Mouse (Mus musculus) midbrain, embryonic 11.5 days (tissue): Measurements from ENCODE around the gene Zfp84. TPM values are rescaled to one million over a fixed set of nuclear protein-coding genes. Genes with fewer than 3 reads are reported as not detected.

ENCODE experiments used
- ATAC-seq: fragments of 200-750 bp; cut with Nextera tagmentation; 2 replicates; pipeline ENCODE4 v1.8.0; 2017; ENCODE audit warnings: moderate TSS enrichment, moderate library complexity; ENCODE audit not compliant: low FRiP score
- DNase-seq: peaks from one replicate; pipeline ENCODE4 v3.0.0; 2015; ENCODE audit warnings: low spot score; ENCODE audit errors: missing footprints
- H3K27ac ChIP-seq: fragments of 300-500 bp; sonication (generic); 2 replicates; pipeline ENCODE4 v1.5.1; 2014; ENCODE audit warnings: low read depth, low read length
- H3K27me3 ChIP-seq: fragments of 300-500 bp; sonication (generic); 2 replicates; pipeline ENCODE4 v1.6.1; 2014; ENCODE audit warnings: mild to moderate bottlenecking, low read length, moderate library complexity, mixed read lengths; ENCODE audit not compliant: control insufficient read depth, insufficient read depth
- H3K36me3 ChIP-seq: fragments of 300-500 bp; sonication (generic); 2 replicates; pipeline ENCODE4 v1.6.1; 2014; ENCODE audit warnings: mild to moderate bottlenecking, low read length, moderate library complexity, mixed read lengths; ENCODE audit not compliant: control insufficient read depth, insufficient read depth
- H3K4me1 ChIP-seq: fragments of 300-500 bp; sonication (generic); 2 replicates; pipeline ENCODE4 v1.6.1; 2014; ENCODE audit warnings: low read length; ENCODE audit not compliant: control insufficient read depth, insufficient read depth
- H3K4me2 ChIP-seq: fragments of 300-500 bp; sonication (generic); 2 replicates; pipeline ENCODE4 v1.6.1; 2014; ENCODE audit warnings: mild to moderate bottlenecking, moderate library complexity
- H3K4me3 ChIP-seq: fragments of 300-500 bp; sonication (generic); 2 replicates; pipeline ENCODE4 v1.5.1; 2014; ENCODE audit warnings: low read depth, low read length
- H3K9ac ChIP-seq: fragments of 300-500 bp; sonication (generic); 2 replicates; pipeline ENCODE4 v1.6.1; 2014; ENCODE audit warnings: low read length
- H3K9me3 ChIP-seq: fragments of 300-500 bp; sonication (generic); 2 replicates; pipeline ENCODE4 v1.6.1; 2016; ENCODE audit warnings: low read length; ENCODE audit not compliant: control insufficient read depth
- WGBS: fragments of 180-500 bp; shearing (Covaris S2); extraction: QIAGEN DNeasy Blood & Tissue Kit; methylation state at CpG from one replicate; pipeline ENCODE4 v1.1.7; 2014; 5-methylcytosine and 5-hydroxymethylcytosine counted together
- polyA plus RNA-seq: library from polyadenylated mRNA; unstranded; fragments of >200 nt; fragmentation: Nextera tagmentation; extraction: Ambion mirVana; gene quantifications from 2 replicates; pipeline ENCODE4 v1.2.1, GENCODE M21; 2014

The Zfp84 gene
- polyA plus RNA-seq, 1 experiment from 2014 or later: 19.3 TPM

GRCm38 (mm10) chr7:29807046-29807445 is 38.7 kb downstream of the Zfp84 start:
- Histone ChIP-seq H3K4me2 (no peak overlapping the region), H3K4me3 (no peak overlapping the region), H3K27ac (no peak overlapping the region), H3K9ac (no peak overlapping the region), H3K36me3 (no peaks in the 10 kb centered on the region), H3K27me3 (no peaks in the 10 kb centered on the region), H3K9me3 (no peaks in the 10 kb centered on the region), H3K4me1 (no peaks in the 10 kb centered on the region)
- DNase-seq (no peak), ATAC-seq (no peak)
- WGBS: 82% methylated on average over 5 of the region's 5 CpGs

DNA sequence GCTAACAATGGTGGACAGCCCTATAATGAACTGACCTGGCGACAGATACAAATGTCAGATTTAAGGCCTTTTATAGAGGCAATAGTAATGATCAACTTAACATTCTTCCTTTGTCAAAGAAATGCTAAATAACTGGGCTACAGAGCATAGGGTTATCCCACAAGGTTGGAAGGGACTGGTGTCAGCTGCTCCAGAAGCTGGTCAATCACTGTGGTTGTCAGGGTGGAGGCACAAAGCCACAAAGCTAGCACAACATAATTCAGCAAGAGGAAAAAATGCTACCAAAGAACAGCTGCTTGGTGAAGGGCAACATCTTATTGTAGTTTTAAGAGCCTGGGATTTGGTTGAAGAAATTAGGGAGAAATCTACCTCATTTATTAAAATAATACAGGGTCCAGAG is 43.9 kb downstream of the Zfp84 start:
- ATAC-seq: no peak
- WGBS: 88% methylated on average over 1 of the region's 1 CpGs
- H3K9ac ChIP-seq: no peak overlapping the region

GRCm38 (mm10) chr7:29814381-29814780 is 46.0 kb downstream of the Zfp84 start:
- H3K27ac ChIP-seq: no peak overlapping the region
- H3K4me2 ChIP-seq: peak overlapping the region; percentile 76
- H3K4me3 ChIP-seq: no peak overlapping the region
- ATAC-seq: no peak
- H3K27me3 ChIP-seq: no peaks in the 10 kb centered on the region
- no peaks in the 10 kb centered on the region for H3K9me3 ChIP-seq
- DNase-seq: peak; percentile 59
- no peak overlapping the region for H3K9ac ChIP-seq
- peaks cover 17% of the 10 kb centered on the region for H3K4me1 ChIP-seq
- no peaks in the 10 kb centered on the region for H3K36me3 ChIP-seq
- WGBS: 88% methylated on average over 2 of the region's 2 CpGs

More for the DNA sequence above, 43.9 kb downstream of the Zfp84 start:
- no peak overlapping the region for H3K4me2 ChIP-seq
- no peaks in the 10 kb centered on the region for H3K27me3 ChIP-seq
- no peak overlapping the region for H3K27ac ChIP-seq
- no peaks in the 10 kb centered on the region for H3K36me3 ChIP-seq
- no peak for DNase-seq
- peaks cover 15% of the 10 kb centered on the region for H3K4me1 ChIP-seq
- no peaks in the 10 kb centered on the region for H3K9me3 ChIP-seq
- H3K4me3 ChIP-seq: no peak overlapping the region

DNA sequence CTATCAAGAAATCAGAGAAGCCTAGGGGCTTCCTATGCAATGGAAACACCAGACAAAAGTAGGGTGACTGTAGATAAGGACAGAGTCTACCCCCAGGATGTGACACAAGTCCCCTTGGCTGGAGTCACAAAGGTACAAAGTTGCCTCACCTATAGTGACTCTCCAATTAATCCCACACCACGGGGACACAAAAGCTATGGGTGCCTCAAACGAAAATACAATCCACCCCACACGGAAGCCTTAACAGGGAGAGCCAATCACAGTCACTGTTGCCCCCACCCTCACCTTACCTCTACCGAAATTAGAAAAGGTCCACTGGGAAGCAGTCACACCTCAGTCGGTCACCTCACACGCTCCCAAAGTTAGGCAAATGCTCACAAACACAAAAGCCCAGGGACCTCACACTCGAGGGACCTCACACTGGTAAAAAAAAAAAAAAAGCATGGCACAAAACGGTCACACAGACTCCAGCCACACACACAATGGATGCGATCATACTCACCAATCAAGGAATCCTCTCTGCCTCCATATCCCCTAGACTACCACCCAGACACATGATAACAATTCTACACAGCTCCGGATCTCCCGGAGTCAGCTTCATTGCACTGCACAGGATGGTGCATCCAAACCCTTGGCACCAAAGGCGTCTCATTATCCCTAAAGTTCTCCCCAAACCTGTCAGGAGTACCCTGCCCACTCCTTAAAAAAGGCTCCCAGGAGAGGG is 46.9 kb downstream of the Zfp84 start:
- H3K36me3 ChIP-seq: no peaks in the 10 kb centered on the region
- peak overlapping the region; percentile 76 for H3K4me2 ChIP-seq
- peak; percentile 83 for DNase-seq
- ATAC-seq: peak; percentile 54
- H3K9ac ChIP-seq: peak overlapping the region; percentile 77
- peak overlapping the region; percentile 75 for H3K4me3 ChIP-seq
- no peak overlapping the region; the same call in 1 of the 2 replicates for H3K27ac ChIP-seq
- 5% methylated on average over 12 of the region's 12 CpGs for WGBS
- H3K9me3 ChIP-seq: no peaks in the 10 kb centered on the region
- H3K4me1 ChIP-seq: peaks cover 17% of the 10 kb centered on the region
- H3K27me3 ChIP-seq: no peaks in the 10 kb centered on the region

DNA sequence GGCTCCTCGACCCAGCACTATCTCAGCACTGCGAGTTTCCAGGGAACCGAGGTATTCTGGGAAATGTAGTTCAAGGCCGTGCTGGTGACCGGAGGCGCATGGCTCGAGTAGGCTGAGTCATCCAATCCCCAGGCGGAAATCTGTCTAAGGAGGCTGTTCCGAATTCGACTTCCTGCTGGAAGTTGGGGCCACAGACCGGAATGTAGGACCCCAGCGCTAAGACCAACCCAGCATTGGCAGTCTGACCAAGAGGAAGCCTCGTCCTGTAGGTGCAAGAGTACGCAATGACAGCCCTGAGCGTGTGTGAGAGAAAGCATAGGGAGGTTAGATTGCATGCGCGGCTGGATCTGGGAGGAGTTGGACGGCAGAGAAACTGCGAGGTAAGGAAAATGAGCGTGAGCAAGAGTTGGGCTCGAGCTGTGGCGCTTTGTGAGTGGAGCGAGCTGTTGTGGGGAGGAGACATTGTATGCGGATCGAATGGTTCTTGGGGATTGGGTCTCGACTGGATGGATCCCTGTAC is 47.6 kb downstream of the Zfp84 start, which contains the start of gene Zfp790:
Gene Zfp790, plus strand, starts transcription at position 205 of the 520 bp plus-strand sequence.
- Histone ChIP-seq H3K4me1 (peaks cover 17% of the 10 kb centered on the region), H3K9ac (peak within 1 kb of the TSS; percentile 77), H3K36me3 (no peaks in the 10 kb centered on the region), H3K4me3 (peak within 1 kb of the TSS; percentile 75), H3K27me3 (no peaks in the 10 kb centered on the region), H3K9me3 (no peaks in the 10 kb centered on the region), H3K4me2 (peak within 1 kb of the TSS; percentile 76), H3K27ac (peak within 1 kb of the TSS; percentile 40)
- WGBS: under 1% methylated on average over 26 of the region's 26 CpGs
- DNase-seq: peak; percentile 98
- ATAC-seq: peak; percentile 95

DNA sequence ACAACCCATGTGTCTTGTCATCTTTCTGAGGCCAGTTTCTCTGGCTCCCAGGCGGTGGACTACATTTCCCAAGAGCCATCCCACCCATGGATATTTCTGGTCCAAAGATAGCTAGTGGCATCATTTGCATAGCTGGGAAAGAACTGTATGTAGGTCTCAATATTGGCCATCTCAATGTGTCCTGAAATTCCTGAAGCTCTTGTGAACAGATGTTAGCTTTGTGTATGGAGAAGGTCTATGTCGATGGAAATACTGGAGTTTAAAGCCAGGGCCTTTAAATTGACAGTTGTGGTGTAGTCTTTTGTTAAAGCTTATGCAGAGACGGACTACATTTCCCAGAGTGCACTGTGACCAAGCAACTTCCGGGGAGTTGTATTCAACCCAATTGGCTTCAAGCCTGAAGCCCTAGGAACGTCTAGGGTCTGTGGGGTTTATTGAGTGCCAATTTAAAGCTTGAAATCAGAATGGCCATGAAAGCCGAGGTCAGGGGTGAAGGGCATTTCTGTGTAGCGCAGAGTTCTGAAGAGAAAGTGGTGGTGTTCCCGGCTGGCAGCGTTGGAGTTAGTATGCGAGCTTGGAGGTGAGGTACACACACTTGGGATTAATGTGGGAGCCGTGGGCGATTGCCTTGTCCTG is 50.4 kb downstream of the Zfp84 start:
- Histone ChIP-seq H3K27ac (no peak overlapping the region), H3K4me2 (peak overlapping the region; percentile 63), H3K9ac (peak overlapping the region; percentile 67), H3K36me3 (no peaks in the 10 kb centered on the region), H3K9me3 (no peaks in the 10 kb centered on the region), H3K4me3 (peak overlapping the region; percentile 52), H3K4me1 (peaks cover 17% of the 10 kb centered on the region), H3K27me3 (no peaks in the 10 kb centered on the region)
- ATAC-seq (peak; percentile 84), DNase-seq (peak; percentile 99)
- 4% methylated on average over 12 of the region's 12 CpGs for WGBS

- Histone ChIP-seq H3K9ac (no peak overlapping the region), H3K4me3 (no peak overlapping the region), H3K36me3 (peaks cover 39% of the 10 kb centered on the region), H3K27ac (no peak overlapping the region), H3K4me2 (no peak overlapping the region), H3K4me1 (no peaks in the 10 kb centered on the region), H3K9me3 (no peaks in the 10 kb centered on the region; the same call in 1 of the 2 replicates), H3K27me3 (no peaks in the 10 kb centered on the region)
- ATAC-seq: no peak
- DNase-seq: no peak
- 97% methylated on average over 12 of the region's 12 CpGs for WGBS
Observed at GRCm38 (mm10) chr7:29828001-29828400, 59.6 kb downstream of the Zfp84 start.
